Mouse (Mus musculus): Measurements from ENCODE around the gene Methig1. TPM values are rescaled to one million over a fixed set of nuclear protein-coding genes. Genes with fewer than 3 reads are reported as not detected.

Gene Methig1
- not detected in 2 replicates for polyA plus RNA-seq (2012; rRNA removed)

DNA sequence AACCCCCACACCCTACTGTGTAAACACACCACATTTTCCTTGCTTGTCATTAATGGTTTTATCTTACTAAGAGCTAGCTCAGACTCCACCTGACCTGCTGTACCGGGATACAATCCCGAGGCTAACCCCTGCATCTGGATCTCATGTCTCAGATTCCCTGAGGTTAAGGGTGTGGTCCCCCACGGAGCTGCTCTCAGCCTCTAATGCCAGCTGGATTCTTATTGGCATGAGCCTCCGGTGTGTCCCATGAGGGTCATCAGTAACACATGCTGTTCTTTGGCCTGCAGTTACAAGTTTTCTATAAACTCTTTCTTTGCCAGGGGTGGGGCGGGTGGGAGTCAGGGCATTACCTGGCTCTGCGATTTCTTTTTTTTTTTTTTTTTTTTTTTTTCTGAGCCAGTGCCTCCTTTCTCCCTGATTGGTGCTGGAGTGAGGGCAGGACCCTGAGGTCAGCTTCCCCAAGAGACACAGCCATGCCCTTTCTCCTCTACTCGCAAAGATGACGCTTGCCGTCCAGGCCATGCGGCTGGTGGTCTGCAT is at the start of gene Methig1, which contains the start of gene Mettl7a2:
Methig1 (plus strand) TSS at position 439 of the 540 bp plus-strand sequence.
Mettl7a2 (plus strand) TSS at position 490 of the 540 bp plus-strand sequence.

DNA sequence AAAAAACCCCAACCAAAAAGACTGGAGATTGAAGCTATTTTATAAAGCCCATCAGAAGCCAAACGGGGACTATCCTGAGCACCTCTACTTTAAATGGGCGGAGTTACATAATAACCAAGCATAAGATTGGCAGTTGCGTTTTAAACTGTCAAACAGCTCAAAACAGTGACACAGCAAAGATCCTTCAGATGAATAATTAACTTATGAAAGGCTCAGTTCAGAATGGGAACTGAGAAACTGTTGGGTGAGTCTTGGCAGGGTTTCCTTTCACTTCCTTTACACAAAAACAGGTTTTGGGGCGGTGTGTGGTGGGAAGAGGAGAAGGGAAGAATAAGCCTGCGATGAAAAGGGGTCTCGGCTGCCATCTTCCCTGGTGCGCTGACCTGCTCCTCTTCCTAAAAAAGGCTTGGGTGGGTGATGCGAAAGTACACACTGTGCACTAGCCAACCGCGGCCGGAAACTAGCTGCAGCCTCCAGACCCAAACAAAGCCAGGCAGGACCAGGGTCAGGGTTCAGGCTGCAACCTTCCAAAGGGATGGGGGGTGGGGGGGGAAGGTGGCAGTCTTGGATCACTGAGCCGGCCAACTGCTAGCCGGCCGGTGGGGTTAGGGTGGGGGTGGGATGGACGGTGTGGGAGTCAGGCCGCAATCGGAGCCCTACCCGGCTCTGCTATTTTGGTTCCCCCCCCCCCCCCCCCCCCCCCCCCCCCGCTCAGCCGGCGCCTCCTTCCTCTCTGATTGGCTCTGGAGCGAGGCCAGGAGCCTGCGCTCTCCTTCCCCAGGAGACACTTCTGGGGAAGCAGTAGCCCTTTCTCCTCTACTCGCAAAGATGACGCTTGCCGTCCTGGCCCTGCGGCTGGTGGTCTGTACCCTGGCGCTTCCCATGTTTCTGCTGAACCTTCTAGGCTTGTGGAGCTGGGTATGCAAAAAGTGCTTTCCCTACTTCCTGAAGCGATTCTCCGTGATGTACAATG is 48.6 kb upstream of the Methig1 start, which contains the start of gene Mettl7a1:
Mettl7a1 (plus strand) TSS at position 122 of the 973 bp plus-strand sequence.

DNA sequence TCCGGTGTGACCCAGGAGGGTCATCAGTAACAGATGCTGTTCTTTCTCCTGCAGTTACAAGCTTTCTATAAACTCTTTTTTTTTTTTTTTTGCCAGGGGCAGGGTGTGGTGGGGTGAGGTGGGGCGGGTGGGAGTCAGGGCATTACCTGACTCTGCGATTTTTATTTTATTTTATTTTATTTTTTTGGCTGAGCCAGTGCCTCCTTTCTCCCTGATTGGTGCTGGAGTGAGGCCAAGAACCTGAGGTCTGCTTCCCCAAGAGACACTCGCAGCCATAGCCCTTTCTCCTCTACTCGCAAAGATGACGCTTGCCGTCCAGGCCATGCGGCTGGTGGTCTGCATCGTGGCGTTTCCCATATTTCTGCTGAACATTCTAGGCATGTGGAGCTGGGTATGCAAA is 18.3 kb upstream of the Methig1 start, which contains the start of gene Mettl7a3:
Mettl7a3 (plus strand) TSS at position 301 of the 400 bp plus-strand sequence.

DNA sequence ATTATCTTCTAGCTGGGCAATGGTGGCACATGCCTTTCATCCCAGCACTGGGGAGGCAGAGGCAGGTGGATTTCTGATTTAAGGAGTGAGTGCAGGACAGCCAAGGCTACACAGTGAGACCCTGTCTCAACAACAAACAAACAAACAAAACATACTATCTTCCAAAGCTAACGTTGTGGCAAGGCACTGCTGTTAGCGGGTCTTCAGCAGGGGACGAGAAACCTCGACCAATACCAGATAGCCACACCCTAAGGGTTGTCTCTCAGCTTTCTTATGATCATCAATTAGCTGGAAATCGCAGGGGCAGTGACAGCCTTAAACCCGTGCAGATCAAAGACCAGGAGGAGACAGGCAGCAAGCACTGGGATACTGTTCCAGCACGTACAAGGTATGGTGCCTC is 11.3 kb downstream of the Methig1 start, which contains the start of gene Higd1c:
Higd1c (plus strand) TSS at position 301 of the 400 bp plus-strand sequence.

DNA sequence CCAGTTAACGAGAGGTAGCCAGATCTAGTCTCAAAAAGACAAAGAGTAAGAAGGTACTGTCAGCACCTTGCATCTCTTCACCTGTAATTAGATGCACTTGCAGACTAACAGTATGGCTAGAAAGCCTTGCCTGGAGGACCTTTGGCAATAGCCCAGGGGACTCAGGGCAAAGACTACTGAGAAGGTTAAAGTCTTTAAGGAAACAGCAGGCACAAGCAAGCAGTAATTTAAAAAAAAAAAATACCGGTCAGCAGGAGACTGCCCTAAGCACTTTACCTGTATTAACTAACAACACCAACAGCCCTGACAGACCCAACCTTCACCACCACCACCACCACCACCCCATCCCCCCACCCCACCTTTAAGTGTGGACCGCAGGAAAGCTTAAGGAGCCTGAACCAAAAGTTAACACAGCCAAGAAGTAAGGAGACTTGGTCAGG is 68.8 kb downstream of the Methig1 start, which contains the start of gene Gm5475:
Gm5475 (plus strand) TSS at position 390 of the 440 bp plus-strand sequence.

DNA sequence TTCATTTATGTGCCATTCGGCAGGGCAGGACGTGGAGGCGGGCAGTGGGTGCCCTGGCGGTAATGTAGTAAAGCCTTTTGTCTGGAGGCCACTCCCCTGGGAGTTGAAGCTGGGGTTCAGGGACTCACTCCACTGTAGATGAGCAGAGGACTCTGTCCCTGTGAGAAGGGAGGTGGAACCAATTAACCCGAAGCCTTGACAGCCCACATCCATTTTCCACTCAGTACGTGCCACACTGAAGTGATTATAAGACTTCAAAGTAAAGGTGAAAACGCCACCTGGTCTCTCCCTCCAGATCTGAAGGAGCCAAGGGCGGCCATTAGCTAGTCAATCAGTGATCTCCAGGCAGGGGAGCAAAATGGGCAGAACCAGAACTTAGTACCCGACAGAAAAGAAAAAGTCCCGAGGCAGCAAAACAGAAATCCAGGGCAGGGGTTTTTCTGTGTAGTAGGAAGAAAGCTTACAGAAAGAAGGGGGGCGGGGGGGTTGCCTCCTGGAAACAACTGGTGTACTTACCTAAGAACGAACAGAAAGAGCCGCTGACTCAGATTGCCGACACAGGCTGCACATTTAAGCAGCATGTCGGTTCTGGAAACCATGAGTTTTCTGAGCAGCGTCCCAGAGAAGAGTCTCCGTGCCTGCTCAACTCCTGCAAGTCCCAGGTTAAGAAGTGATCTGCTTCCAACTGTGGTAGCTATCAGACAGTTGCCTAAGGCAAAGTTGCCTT is 71.6 kb downstream of the Methig1 start, which contains the start of gene Slc11a2:
Slc11a2 (minus strand) TSS at position 677 of the 727 bp plus-strand sequence.

Other genes starting within 250 kb of the Methig1 start
- 21.4 and 24.5 TPM in 2 replicates for gene Atf1, start 125.3 kb upstream of the Methig1 start, polyA plus RNA-seq (2012; rRNA removed)
- not detected in 2 replicates for gene Tmprss12, start 72.3 kb upstream of the Methig1 start, polyA plus RNA-seq (2012; rRNA removed)
- 20.3 and 26.2 TPM in 2 replicates for gene Mettl7a1, start 49.0 kb upstream of the Methig1 start, polyA plus RNA-seq (2012; rRNA removed)
- gene Mettl7a3, start 18.2 kb upstream of the Methig1 start, polyA plus RNA-seq (2012; rRNA removed) = not detected in 2 replicates
- not detected in 2 replicates for gene Mettl7a2, start 51 bp downstream of the Methig1 start, polyA plus RNA-seq (2012; rRNA removed)
- gene Higd1c, start 11.4 kb downstream of the Methig1 start, polyA plus RNA-seq (2012; rRNA removed) = not detected in 2 replicates
- not detected in 2 replicates for gene Gm5475, start 69.0 kb downstream of the Methig1 start, polyA plus RNA-seq (2012; rRNA removed)
- 16.2 and 19.2 TPM in 2 replicates for gene Slc11a2, start 71.9 kb downstream of the Methig1 start, polyA plus RNA-seq (2012; rRNA removed)
- gene Letmd1, start 115.9 kb downstream of the Methig1 start, polyA plus RNA-seq (2012; rRNA removed) = 10.1 and 11.2 TPM in 2 replicates
- 0.86 and 0.95 TPM in 2 replicates for gene Csrnp2, start 142.3 kb downstream of the Methig1 start, polyA plus RNA-seq (2012; rRNA removed)
- 3.4 and 4.8 TPM in 2 replicates for gene Tfcp2, start 198.9 kb downstream of the Methig1 start, polyA plus RNA-seq (2012; rRNA removed)
- 3.5 and 4.0 TPM in 2 replicates for gene Pou6f1, start 246.8 kb downstream of the Methig1 start, polyA plus RNA-seq (2012; rRNA removed)